Mouse (Mus musculus) midbrain, postnatal 0 days (tissue): Measurements from ENCODE around the gene Slc29a3. TPM values are rescaled to one million over a fixed set of nuclear protein-coding genes. Genes with fewer than 3 reads are reported as not detected.

ENCODE experiments used
- ATAC-seq: fragments of 200-750 bp; cut with Nextera tagmentation; 2 replicates; pipeline ENCODE4 v1.8.0; 2017; ENCODE audit warnings: moderate number of reproducible peaks, mild to moderate bottlenecking, moderate TSS enrichment, moderate library complexity; ENCODE audit not compliant: low FRiP score
- DNase-seq: peaks from one replicate; pipeline ENCODE4 v3.0.0-alpha.2; 2015; ENCODE audit warnings: low spot score
- H3K27ac ChIP-seq: fragments of 300-500 bp; sonication (generic); 2 replicates; pipeline ENCODE4 v1.5.1; 2014; ENCODE audit warnings: low read depth, mild to moderate bottlenecking, low read length, mixed read lengths
- H3K27me3 ChIP-seq: fragments of 300-500 bp; sonication (generic); 2 replicates; pipeline ENCODE4 v1.6.1; 2014; ENCODE audit warnings: low read length, control low read depth, mixed read lengths; ENCODE audit not compliant: insufficient read depth
- H3K36me3 ChIP-seq: fragments of 300-500 bp; sonication (generic); 2 replicates; pipeline ENCODE4 v1.6.1; 2014; ENCODE audit warnings: low read length, control low read depth, mixed read lengths; ENCODE audit not compliant: insufficient read depth
- H3K4me1 ChIP-seq: fragments of 300-500 bp; sonication (generic); 2 replicates; pipeline ENCODE4 v1.6.1; 2014; ENCODE audit warnings: mild to moderate bottlenecking, control low read depth, antibody characterized with exemption, low read length, mixed read lengths; ENCODE audit not compliant: insufficient read depth
- H3K4me2 ChIP-seq: fragments of 300-500 bp; sonication (generic); 2 replicates; pipeline ENCODE4 v1.6.1; 2014; ENCODE audit warnings: low read depth, mild to moderate bottlenecking, low read length, mixed read lengths; ENCODE audit not compliant: poor library complexity, severe bottlenecking
- H3K4me3 ChIP-seq: fragments of 300-500 bp; sonication (generic); 2 replicates; pipeline ENCODE4 v1.5.1; 2014; ENCODE audit warnings: low read depth, mild to moderate bottlenecking, low read length, moderate library complexity
- H3K9ac ChIP-seq: fragments of 300-500 bp; sonication (generic); replicated peaks from 2 replicates; pipeline ENCODE4 v1.6.1; 2014; ENCODE audit warnings: mild to moderate bottlenecking, low read length, moderate library complexity, mixed read lengths; ENCODE audit not compliant: poor library complexity, severe bottlenecking
- H3K9me3 ChIP-seq: fragments of 300-500 bp; sonication (generic); 2 replicates; pipeline ENCODE4 v1.6.1; 2016; ENCODE audit warnings: low read length, control low read depth
- CTCF ChIP-seq: IDR thresholded peaks from 2 replicates; pipeline ENCODE4 v1.5.1; 2016; ENCODE audit warnings: antibody characterized with exemption, mild to moderate bottlenecking
- WGBS: fragments of 180-500 bp; shearing (Covaris S2); extraction: QIAGEN DNeasy Blood & Tissue Kit; methylation state at CpG from one replicate; pipeline ENCODE4 v1.1.7; 2014; 5-methylcytosine and 5-hydroxymethylcytosine counted together
- polyA plus RNA-seq: library from polyadenylated mRNA; unstranded; fragments of >200 nt; fragmentation: Nextera tagmentation; extraction: Ambion mirVana; gene quantifications from 2 replicates; pipeline ENCODE4 v1.2.1, GENCODE M21; 2015
- total RNA-seq: library from RNA; depleted of rRNA; stranded (reverse); fragments of >200 nt; gene quantifications from 2 replicates; pipeline ENCODE4 v1.2.3, GENCODE M21; 2014

Gene Slc29a3
- total and polyA plus RNA-seq, 2 experiments from 2014 or later, result 6.9 to 7.8 TPM

GRCm38 (mm10) chr10:60760377-60760776, 7.8 kb upstream of the Slc29a3 start:
- TF ChIP-seq CTCF, result peak; percentile 98
- H3K4me3 ChIP-seq, result no peak overlapping the region
- H3K4me1 ChIP-seq, result no peaks in the 10 kb centered on the region
- H3K27me3 ChIP-seq, result no peaks in the 10 kb centered on the region
- ATAC-seq, result peak; percentile 77
- H3K9me3 ChIP-seq, result no peaks in the 10 kb centered on the region
- peak; percentile 98 for DNase-seq
- H3K27ac ChIP-seq, result no peak overlapping the region
- 5% methylated on average over 14 of the region's 14 CpGs for WGBS
- H3K4me2 ChIP-seq, result no peak overlapping the region
- H3K9ac ChIP-seq, result no peak overlapping the region
- H3K36me3 ChIP-seq, result no peaks in the 10 kb centered on the region

- Histone ChIP-seq H3K9me3 (no peaks in the 10 kb centered on the region), H3K4me2 (no peak overlapping the region), H3K27ac (no peak overlapping the region), H3K4me3 (no peak overlapping the region), H3K9ac (no peak overlapping the region), H3K4me1 (no peaks in the 10 kb centered on the region), H3K27me3 (no peaks in the 10 kb centered on the region), H3K36me3 (no peaks in the 10 kb centered on the region)
- ATAC-seq (no peak), DNase-seq (peak; percentile 82)
- WGBS, result 6% methylated on average over 7 of the region's 7 CpGs
- peak; percentile 84 for TF ChIP-seq CTCF
These were observed 4.4 kb upstream of the Slc29a3 start for GRCm38 (mm10) chr10:60756992-60757391.

GRCm38 (mm10) chr10:60756146-60756545, 3.6 kb upstream of the Slc29a3 start:
- no peak overlapping the region for H3K4me2 ChIP-seq
- no peak overlapping the region for H3K9ac ChIP-seq
- H3K27me3 ChIP-seq, result no peaks in the 10 kb centered on the region
- no peak for TF ChIP-seq CTCF
- H3K4me3 ChIP-seq, result no peak overlapping the region
- no peak overlapping the region for H3K27ac ChIP-seq
- no peaks in the 10 kb centered on the region for H3K36me3 ChIP-seq
- no peaks in the 10 kb centered on the region for H3K9me3 ChIP-seq
- no peaks in the 10 kb centered on the region for H3K4me1 ChIP-seq
- DNase-seq (no peak), ATAC-seq (no peak)

- H3K9me3 ChIP-seq, result no peaks in the 10 kb centered on the region
- H3K4me2 ChIP-seq, result no peak overlapping the region
- 75% methylated on average over 8 of the region's 8 CpGs for WGBS
- no peaks in the 10 kb centered on the region for H3K27me3 ChIP-seq
- no peak overlapping the region for H3K4me3 ChIP-seq
- no peak overlapping the region for H3K9ac ChIP-seq
- H3K36me3 ChIP-seq, result no peaks in the 10 kb centered on the region
- DNase-seq (no peak), ATAC-seq (no peak)
- TF ChIP-seq CTCF, result no peak
- H3K4me1 ChIP-seq, result peaks cover 4% of the 10 kb centered on the region; the same call in 1 of the 2 replicates
- H3K27ac ChIP-seq, result no peak overlapping the region
These were observed 1.3 kb upstream of the Slc29a3 start for GRCm38 (mm10) chr10:60753941-60754340.

GRCm38 (mm10) chr10:60753261-60753660, 667 bp upstream of the Slc29a3 start:
- Histone ChIP-seq H3K4me1 (peaks cover 8% of the 10 kb centered on the region; the same call in 1 of the 2 replicates), H3K27me3 (no peaks in the 10 kb centered on the region), H3K9ac (no peak overlapping the region), H3K36me3 (no peaks in the 10 kb centered on the region), H3K4me3 (no peak overlapping the region), H3K9me3 (no peaks in the 10 kb centered on the region), H3K27ac (no peak overlapping the region), H3K4me2 (no peak overlapping the region)
- DNase-seq, result no peak
- WGBS, result 65% methylated on average over 9 of the region's 9 CpGs
- no peak for ATAC-seq
- TF ChIP-seq CTCF, result no peak

GRCm38 (mm10) chr10:60747667-60748212, 4.9 kb downstream of the Slc29a3 start:
- Histone ChIP-seq H3K4me2 (no peak overlapping the region), H3K27me3 (no peaks in the 10 kb centered on the region), H3K9me3 (no peaks in the 10 kb centered on the region), H3K4me1 (peaks cover 8% of the 10 kb centered on the region; the same call in 1 of the 2 replicates), H3K9ac (0 out of 2 replicates have a peak overlapping the region, but pooled peaks have one; percentile 19), H3K27ac (no peak overlapping the region), H3K36me3 (no peaks in the 10 kb centered on the region), H3K4me3 (no peak overlapping the region)
- 93% methylated on average over 6 of the region's 6 CpGs for WGBS
- no peak for TF ChIP-seq CTCF
- ATAC-seq (no peak), DNase-seq (no peak)
